Mouse (Mus musculus): ENCODE measurements around the gene Adamtsl4. TPM values are rescaled to one million over a fixed set of nuclear protein-coding genes. Genes with fewer than 3 reads are reported as not detected.
"Not testable (repeated sequence)": the region's sequence is repeated elsewhere in the genome, so short reads cannot be mapped to it uniquely, and the experiment has no call there.

The Adamtsl4 gene
- polyA plus RNA-seq, 1 experiment from 2014 or later, result 4.2 TPM

DNA sequence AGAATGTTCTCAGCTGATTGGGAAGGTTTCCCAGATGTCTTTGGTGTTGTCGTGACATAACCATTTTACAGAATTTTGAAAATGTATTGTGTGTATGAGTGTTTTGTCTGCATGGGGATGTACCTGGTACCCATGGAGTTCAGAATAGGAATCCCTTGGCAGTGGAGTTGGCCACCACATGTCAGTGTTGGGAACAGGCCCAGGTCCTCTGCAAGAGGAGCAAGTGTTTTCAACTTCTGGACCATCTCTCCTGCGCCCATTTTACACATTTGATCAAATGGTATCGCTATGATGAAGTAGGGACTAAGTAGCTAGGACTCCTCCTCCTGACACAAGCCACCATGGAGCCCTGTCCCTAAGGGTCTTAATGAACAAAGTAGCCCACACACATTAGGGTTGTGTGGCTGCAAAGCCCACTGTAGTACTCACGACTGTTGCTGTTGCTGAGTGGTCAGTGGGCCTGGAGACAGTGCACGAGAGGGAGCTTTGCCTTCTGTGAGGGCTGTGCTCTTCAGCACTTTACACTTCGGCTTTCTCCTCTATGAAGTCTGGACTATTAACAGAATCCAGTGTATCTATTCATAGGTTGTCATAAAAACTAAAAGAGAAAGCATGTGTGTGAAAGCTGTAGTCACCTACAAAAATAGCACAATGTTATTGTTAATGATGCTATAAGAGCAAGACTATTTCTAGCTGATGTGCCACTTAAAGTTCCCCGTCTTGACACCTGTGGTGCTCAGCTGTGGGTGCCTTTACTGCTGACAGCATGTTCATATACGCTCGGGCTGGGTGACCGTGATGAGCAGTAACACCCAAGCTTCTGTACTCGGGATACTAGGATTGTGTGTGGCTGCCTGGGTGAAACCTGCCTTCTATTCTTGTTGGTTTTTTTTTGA, 7.3 kb upstream of the Adamtsl4 start:
- Histone ChIP-seq H3K27me3 (ENCODE audit: insufficient read depth, poor library complexity, severe bottlenecking) (no peaks in the 10 kb centered on the region), H3K36me3 (no peaks in the 10 kb centered on the region), H3K27ac (peak overlapping the region; percentile 83), H3K4me1 (peaks cover 57% of the 10 kb centered on the region), H3K9me3 (no peaks in the 10 kb centered on the region), H3K4me3 (no peak overlapping the region)
- WGBS, result 62% methylated on average over 11 of the region's 11 CpGs
- DNase-seq (ENCODE audit: low spot score), result no peak

DNA sequence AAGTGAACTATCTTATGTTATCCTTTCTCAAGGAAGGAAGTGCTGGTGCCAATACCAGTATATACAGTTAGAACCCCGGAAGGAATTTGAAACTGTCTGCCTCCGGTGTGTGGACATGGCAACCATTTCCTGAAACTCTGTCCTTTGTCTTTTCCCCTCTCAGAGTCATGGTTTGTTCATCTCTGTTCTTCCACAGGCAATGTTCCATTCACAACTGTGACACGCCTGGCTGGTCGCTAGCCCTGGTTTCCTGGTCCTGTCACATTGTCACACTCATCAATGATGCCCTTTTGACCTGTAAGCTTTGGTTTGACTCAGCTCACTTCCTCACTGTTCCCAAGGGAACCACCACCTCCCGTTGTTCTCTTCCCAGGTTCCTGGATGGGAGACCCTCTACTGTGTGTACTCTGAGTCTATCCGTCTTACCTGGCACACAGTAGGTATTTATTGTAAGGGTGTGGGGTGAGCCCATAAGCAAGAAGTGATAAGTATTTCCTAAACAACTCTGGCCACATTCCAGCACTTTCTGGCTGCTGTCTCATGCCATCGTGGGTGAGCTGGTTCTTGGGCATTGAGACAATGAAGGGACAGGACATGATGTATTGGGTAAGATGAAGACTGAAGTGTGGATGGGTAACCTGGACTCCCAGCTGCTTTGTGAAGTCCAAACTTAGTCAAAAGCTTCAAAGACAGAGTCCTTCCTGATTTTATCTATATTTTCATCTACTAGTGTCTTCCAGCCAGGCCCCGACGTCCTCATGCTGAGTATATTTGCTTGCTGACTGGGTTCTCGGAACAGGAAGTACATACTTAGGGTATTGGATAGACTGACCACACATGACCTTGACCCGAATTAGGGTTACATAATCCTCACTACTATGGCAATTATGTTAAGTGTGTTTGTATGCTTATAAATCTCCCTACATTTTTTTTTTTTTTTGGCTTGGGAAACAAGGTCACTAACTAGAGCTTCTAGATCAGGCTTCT, 6.4 kb upstream of the Adamtsl4 start:
- 46% methylated on average over 11 of the region's 11 CpGs for WGBS
- H3K4me1 ChIP-seq, result peaks cover 61% of the 10 kb centered on the region
- H3K36me3 ChIP-seq, result no peaks in the 10 kb centered on the region
- H3K27me3 ChIP-seq (ENCODE audit: insufficient read depth, poor library complexity, severe bottlenecking), result no peaks in the 10 kb centered on the region
- no peaks in the 10 kb centered on the region for H3K9me3 ChIP-seq
- DNase-seq (ENCODE audit: low spot score), result no peak
- H3K27ac ChIP-seq, result peak overlapping the region; percentile 83
- no peak overlapping the region for H3K4me3 ChIP-seq

DNA sequence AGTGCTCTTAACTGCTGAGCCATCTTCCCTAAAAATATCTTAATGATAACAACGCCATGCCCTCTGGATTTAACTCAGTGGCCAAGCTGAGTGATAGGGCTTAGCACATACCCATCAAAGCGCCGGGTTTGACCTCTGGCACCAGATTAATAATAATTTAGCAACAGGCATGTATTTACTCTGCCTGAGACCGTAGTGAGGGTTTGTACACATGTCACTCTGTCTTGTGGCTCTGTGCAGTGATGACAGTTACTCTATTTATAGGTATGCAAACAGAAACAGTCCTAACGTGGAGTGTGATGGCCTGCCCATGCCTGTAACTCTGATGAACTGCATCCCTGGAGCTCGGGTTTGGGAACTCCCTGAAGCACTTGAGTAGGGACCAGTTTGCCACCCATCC, 5.0 kb upstream of the Adamtsl4 start:
- peak overlapping the region; percentile 83 for H3K27ac ChIP-seq
- no peaks in the 10 kb centered on the region for H3K36me3 ChIP-seq
- no peaks in the 10 kb centered on the region for H3K27me3 ChIP-seq (ENCODE audit: insufficient read depth, poor library complexity, severe bottlenecking)
- peaks cover 73% of the 10 kb centered on the region for H3K4me1 ChIP-seq
- no peaks in the 10 kb centered on the region for H3K9me3 ChIP-seq
- WGBS, result 36% methylated on average over 6 of the region's 6 CpGs
- H3K4me3 ChIP-seq, result no peak overlapping the region
- DNase-seq (ENCODE audit: low spot score), result no peak

DNA sequence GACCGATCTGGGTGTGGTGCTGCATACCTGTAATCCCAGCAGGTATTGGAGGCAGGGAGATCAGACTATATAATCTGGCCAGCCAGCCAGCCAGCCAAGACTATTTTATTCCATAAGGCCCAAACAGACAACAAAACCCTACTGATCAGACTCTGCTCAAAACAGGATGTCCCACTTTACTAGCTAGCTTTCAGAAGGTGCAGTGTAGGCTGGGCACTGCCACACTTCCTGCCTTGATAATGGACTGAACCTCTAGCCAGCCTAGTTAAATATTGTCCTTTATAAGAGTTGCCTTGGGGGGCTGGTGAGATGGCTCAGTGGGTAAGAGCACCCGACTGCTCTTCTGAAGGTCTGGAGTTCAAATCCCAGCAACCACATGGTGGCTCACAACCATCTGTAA, 2.8 kb upstream of the Adamtsl4 start:
- not testable (repeated sequence) for DNase-seq (ENCODE audit: low spot score); H3K9me3 ChIP-seq; H3K4me3 ChIP-seq; H3K36me3 ChIP-seq; H3K27me3 ChIP-seq (ENCODE audit: insufficient read depth, poor library complexity, severe bottlenecking)
- Histone ChIP-seq H3K27ac (peak overlapping the region; percentile 89), H3K4me1 (peaks cover 81% of the 10 kb centered on the region)
- WGBS, result 86% methylated on average over 2 of the region's 2 CpGs

DNA sequence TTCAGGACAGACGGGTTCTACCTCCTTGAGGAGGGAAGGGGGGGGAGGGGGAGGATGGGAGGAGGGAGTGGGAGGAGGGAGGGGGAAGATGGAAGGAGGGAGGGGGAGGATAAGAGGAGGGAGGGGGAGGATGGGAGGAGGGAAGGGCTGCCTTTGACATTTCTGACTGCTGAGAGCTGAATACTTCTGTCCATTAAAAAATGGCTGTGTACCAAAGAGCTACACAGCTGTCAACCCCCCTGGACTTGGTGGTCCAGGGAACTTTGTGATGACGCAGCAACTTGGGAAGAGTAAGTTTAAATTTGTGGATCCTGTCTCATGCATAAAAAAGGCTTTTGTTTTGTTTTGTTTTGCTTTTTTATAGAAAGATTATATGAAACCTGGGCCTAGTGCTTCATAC, 2.2 kb upstream of the Adamtsl4 start:
- H3K4me3 ChIP-seq, result peak overlapping the region; percentile 39
- peak overlapping the region; percentile 89 for H3K27ac ChIP-seq
- DNase-seq (ENCODE audit: low spot score), result no peak
- H3K9me3 ChIP-seq, result no peaks in the 10 kb centered on the region
- WGBS, result 23% methylated on average over 2 of the region's 2 CpGs
- no peaks in the 10 kb centered on the region for H3K36me3 ChIP-seq
- H3K4me1 ChIP-seq, result peaks cover 81% of the 10 kb centered on the region
- H3K27me3 ChIP-seq (ENCODE audit: insufficient read depth, poor library complexity, severe bottlenecking), result no peaks in the 10 kb centered on the region

DNA sequence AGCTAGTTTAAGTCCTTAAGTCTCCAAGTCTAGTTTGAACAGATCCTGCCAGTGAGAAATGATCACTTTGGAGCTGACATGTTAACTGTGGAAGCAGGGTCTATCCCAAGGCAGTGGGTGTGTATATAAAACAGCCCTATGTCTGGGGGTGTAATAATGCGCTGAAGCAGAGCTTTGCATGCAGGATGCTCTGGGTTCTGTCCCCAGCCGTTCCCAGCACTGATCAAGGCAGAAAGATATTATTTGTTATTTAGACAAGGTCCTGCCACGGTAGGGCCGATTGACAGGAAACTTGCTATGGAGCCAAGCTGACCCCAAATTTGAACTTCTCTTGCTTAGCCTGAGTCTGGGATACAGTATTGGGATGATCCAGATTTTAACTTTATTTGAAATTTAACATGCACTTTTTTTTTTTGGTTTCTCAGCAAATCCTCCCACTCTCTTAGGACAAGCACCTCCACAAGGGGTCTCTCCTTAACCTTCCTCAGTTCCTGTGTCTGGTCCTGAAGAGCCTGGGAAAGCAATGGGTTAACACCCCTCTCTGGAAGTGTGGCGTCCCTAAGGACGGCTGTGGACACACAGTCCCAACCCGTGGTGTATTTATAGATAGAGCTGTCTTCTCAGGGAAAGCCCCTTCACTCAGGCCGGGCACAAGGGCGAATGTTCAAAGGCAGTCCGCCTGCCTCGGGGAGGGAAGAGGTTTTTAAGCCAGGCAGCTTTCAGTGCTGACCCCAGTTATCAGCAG, 1.6 kb upstream of the Adamtsl4 start:
- Histone ChIP-seq H3K4me1 (peaks cover 83% of the 10 kb centered on the region), H3K9me3 (no peaks in the 10 kb centered on the region), H3K36me3 (no peaks in the 10 kb centered on the region), H3K27me3 (ENCODE audit: insufficient read depth, poor library complexity, severe bottlenecking) (no peaks in the 10 kb centered on the region), H3K4me3 (peak overlapping the region; percentile 39), H3K27ac (peak overlapping the region; percentile 89)
- 18% methylated on average over 11 of the region's 11 CpGs for WGBS
- DNase-seq (ENCODE audit: low spot score), result peak; percentile 92

DNA sequence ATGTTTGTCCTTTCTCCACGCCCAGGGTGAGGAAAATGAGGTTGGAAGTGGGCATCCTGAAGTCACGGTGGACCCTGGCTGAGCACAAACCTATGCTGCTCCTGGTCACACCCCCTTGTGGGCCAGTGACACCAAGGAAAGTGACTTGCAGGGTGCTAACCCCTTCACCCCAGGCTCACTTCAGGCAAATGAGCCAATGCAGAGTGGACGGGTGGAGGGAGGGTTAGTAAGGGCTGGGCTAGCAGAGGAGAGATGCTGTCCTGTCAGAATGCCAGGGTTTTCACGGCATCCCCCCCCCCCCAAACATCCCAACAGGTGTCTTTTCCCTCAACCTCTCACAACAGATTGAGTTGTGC, 571 bp downstream of the Adamtsl4 start:
- peaks cover 77% of the 10 kb centered on the region for H3K4me1 ChIP-seq
- peak overlapping the region; percentile 65 for H3K4me3 ChIP-seq
- 4% methylated on average over 3 of the region's 4 CpGs for WGBS
- H3K9me3 ChIP-seq, result no peaks in the 10 kb centered on the region
- H3K27me3 ChIP-seq (ENCODE audit: insufficient read depth, poor library complexity, severe bottlenecking), result no peaks in the 10 kb centered on the region
- no peaks in the 10 kb centered on the region for H3K36me3 ChIP-seq
- peak; percentile 74 for DNase-seq (ENCODE audit: low spot score)
- peak overlapping the region; percentile 89 for H3K27ac ChIP-seq

DNA sequence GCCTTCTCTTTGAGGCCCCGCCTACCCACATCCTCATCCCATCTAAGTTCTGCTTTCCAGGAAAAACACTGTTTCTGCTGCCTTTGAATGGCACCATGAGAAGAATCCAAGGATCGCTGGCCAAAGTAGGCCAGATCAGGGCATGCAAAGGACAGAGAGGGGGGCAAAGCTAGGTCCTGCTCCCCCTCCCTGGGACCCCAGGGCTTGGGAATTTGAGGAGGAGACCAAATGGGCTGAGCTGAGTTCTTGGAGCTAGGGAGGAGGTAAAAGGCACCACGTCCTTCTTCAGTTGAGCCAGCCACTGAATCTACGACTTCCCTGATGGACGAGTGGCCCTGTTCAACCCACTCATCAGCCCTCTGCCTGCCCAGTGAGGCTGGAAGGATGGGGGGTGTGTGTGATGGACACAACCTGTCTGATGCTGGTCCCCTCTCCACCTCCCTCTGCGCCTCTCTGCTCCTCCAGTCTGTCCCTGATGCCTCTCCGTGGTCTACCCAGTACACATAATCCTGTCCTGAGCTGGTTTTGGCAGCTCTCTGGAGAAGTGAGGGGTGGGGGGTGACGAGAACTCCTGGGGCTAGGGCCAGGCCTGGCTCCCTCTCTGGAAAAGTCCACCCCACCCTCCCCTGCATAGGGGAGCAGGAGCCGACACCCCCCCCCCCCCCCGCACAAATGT, 1.1 kb downstream of the Adamtsl4 start:
- peaks cover 82% of the 10 kb centered on the region for H3K4me1 ChIP-seq
- 34% methylated on average over 10 of the region's 10 CpGs for WGBS
- peak overlapping the region; percentile 65 for H3K4me3 ChIP-seq
- H3K36me3 ChIP-seq, result no peaks in the 10 kb centered on the region
- peak overlapping the region; percentile 89 for H3K27ac ChIP-seq
- DNase-seq (ENCODE audit: low spot score), result no peak
- no peaks in the 10 kb centered on the region for H3K9me3 ChIP-seq
- H3K27me3 ChIP-seq (ENCODE audit: insufficient read depth, poor library complexity, severe bottlenecking), result no peaks in the 10 kb centered on the region

DNA sequence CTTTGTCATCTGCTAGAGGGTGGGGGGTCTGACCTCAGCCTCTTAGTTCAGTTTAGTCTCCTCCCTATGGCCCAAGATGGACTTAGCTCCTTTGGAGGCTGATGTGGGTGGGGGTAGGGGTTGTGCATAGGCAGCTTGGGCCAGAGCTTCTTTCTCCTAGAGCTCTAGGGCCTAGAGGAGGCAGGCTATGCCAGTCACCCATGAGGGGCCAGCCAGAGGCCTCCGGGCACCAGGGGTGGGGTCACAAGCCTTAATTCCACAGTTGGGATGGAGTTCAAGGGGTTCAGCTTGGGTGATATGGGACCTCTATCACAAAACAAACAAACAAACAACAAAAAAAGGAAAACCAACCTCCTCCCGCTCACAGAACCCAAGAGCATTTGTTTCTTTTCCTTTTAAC, 2.0 kb downstream of the Adamtsl4 start:
- Histone ChIP-seq H3K27me3 (ENCODE audit: insufficient read depth, poor library complexity, severe bottlenecking) (no peaks in the 10 kb centered on the region), H3K4me1 (peaks cover 91% of the 10 kb centered on the region), H3K9me3 (no peaks in the 10 kb centered on the region), H3K4me3 (no peak overlapping the region), H3K27ac (peak overlapping the region; percentile 57; the same call in 1 of the 2 replicates), H3K36me3 (no peaks in the 10 kb centered on the region)
- 60% methylated on average over 2 of the region's 2 CpGs for WGBS
- no peak for DNase-seq (ENCODE audit: low spot score)

DNA sequence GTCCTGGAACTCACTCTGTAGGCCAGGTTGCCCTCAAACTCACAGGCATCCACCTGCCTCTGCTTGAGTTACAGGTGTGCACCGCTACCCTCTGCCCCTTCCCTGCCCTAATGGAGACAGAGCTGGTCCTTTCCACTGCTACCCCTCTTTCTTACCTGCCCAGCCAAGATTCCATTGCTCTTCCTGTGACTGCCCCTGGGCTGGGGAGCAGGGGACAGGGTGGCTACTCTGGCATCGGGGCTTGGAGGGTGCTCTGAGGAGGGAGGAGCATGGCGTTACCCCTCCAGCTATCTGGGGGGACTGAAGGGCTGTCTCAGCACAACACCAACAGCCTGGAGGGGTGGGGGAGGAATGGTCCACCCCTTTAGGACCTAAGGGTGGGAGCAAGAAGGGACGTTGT, 2.4 kb downstream of the Adamtsl4 start:
- no peak for DNase-seq (ENCODE audit: low spot score)
- whole genome bisulfite sequencing, result 74% methylated on average over 4 of the region's 4 CpGs
- H3K27me3 ChIP-seq (ENCODE audit: insufficient read depth, poor library complexity, severe bottlenecking), result no peaks in the 10 kb centered on the region
- no peaks in the 10 kb centered on the region for H3K9me3 ChIP-seq
- H3K4me1 ChIP-seq, result peaks cover 91% of the 10 kb centered on the region
- H3K27ac ChIP-seq, result peak overlapping the region; percentile 57; the same call in 1 of the 2 replicates
- H3K4me3 ChIP-seq, result no peak overlapping the region
- no peaks in the 10 kb centered on the region for H3K36me3 ChIP-seq

DNA sequence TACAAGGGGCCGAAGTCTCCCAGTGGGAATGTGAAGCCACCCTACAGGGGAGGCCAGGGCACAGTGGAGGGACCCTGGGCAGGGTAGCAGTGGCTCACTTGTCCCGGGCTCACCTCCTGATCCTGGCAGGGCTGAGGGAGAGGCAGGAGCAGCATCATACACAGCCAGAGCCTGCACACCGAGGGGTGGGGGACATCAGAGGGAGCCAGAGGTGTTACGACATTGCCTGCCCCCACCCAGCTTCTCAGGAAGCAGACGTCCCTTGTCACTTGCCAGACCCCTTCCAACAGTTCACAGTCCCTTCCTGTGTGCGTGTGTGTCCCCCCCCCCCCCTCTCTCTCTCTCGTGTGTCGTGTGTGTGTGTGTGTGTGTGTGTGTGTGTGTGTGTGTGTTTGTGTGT, 2.9 kb downstream of the Adamtsl4 start:
- DNase-seq (ENCODE audit: low spot score), result no peak

DNA sequence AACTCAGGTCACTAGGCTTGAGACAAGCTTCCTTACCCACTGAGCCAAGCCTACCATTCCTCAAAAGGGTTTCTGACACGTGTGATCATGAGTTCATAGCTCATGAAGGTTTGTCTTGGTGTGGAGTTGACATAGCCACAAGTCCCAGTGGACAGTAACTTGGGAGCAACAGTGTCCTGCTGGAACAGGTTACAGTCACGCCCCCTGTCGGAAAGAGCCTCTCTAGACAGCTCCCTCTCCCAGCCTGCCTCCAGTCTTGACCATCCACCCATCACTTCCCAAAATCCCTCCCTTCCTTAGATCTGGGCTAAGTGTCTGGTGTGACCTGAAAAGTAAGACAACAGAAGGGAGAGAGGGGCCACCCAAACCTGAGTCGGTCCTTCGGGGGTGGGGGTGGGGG, 4.8 kb downstream of the Adamtsl4 start:
- no peak for DNase-seq (ENCODE audit: low spot score)
- WGBS, result 56% methylated on average over 5 of the region's 5 CpGs

More for the DNA sequence above, 2.9 kb downstream of the Adamtsl4 start:
- Histone ChIP-seq H3K27ac (peak overlapping the region; percentile 67; the same call in 1 of the 2 replicates), H3K4me3 (no peak overlapping the region), H3K36me3 (no peaks in the 10 kb centered on the region), H3K9me3 (no peaks in the 10 kb centered on the region), H3K27me3 (ENCODE audit: insufficient read depth, poor library complexity, severe bottlenecking) (no peaks in the 10 kb centered on the region), H3K4me1 (peaks cover 91% of the 10 kb centered on the region)
- 34% methylated on average over 5 of the region's 8 CpGs for WGBS

More for the DNA sequence above, 4.8 kb downstream of the Adamtsl4 start:
- Histone ChIP-seq H3K4me3 (no peak overlapping the region), H3K4me1 (peaks cover 81% of the 10 kb centered on the region), H3K27me3 (ENCODE audit: insufficient read depth, poor library complexity, severe bottlenecking) (no peaks in the 10 kb centered on the region), H3K27ac (peak overlapping the region; percentile 67; the same call in 1 of the 2 replicates), H3K36me3 (0 out of 2 replicates have a peak, but pooled peaks cover 3% of the 10 kb centered on the region), H3K9me3 (no peaks in the 10 kb centered on the region)
